Mouse (Mus musculus): Measurements from ENCODE around the gene Kcnk4. TPM values are rescaled to one million over a fixed set of nuclear protein-coding genes. Genes with fewer than 3 reads are reported as not detected.

The Kcnk4 gene
- total and polyA plus RNA-seq, 3 experiments = 0.05 TPM; not detected in 2

- no peaks in the 10 kb centered on the region for H3K27me3 ChIP-seq (ENCODE audit: insufficient read depth, low read length)
- H3K9me3 ChIP-seq (replicated peaks) = no peaks in the 10 kb centered on the region
- DNase-seq (ENCODE audit: low spot score) (no peak), ATAC-seq (ENCODE audit: extremely low read depth, insufficient number of reproducible peaks, low FRiP score, poor library complexity, severe bottlenecking) (no peak)
- H3K36me3 ChIP-seq (replicated peaks) = peaks cover 55% of the 10 kb centered on the region
- TF ChIP-seq TAL1 (conservative IDR thresholded peaks at IDR 0.05; ENCODE audit: low read depth, low read length) (no peak), CTCF (IDR thresholded peaks at IDR 0.05; ENCODE audit: low read depth, low read length) (no peak), GATA1 (IDR thresholded peaks at IDR 0.05; ENCODE audit: borderline replicate concordance, low read length) (no peak), GATA2 (IDR thresholded peaks at IDR 0.05; ENCODE audit: borderline replicate concordance, low read depth, low read length) (no peak), POLR2AphosphoS5 (IDR thresholded peaks at IDR 0.05; ENCODE audit: insufficient replicate concordance, low read depth, low read length) (no peak)
- no peak overlapping the region; the same call in 1 of the 2 replicates for H3K4me3 ChIP-seq (ENCODE audit: low read depth, low read length)
- H3K4me1 ChIP-seq (ENCODE audit: insufficient read depth, low read depth, low read length) = peaks cover 54% of the 10 kb centered on the region
Observed at GRCm38 (mm10) chr19:6943709-6944108, 9.4 kb upstream of the Kcnk4 start.

GRCm38 (mm10) chr19:6942764-6943163 lies 8.4 kb upstream of the Kcnk4 start:
- DNase-seq (ENCODE audit: low spot score) (no peak), ATAC-seq (ENCODE audit: extremely low read depth, insufficient number of reproducible peaks, low FRiP score, poor library complexity, severe bottlenecking) (no peak)
- TF ChIP-seq GATA1 (IDR thresholded peaks at IDR 0.05; ENCODE audit: borderline replicate concordance, low read length) (no peak), CTCF (IDR thresholded peaks at IDR 0.05; ENCODE audit: low read depth, low read length) (no peak), TAL1 (conservative IDR thresholded peaks at IDR 0.05; ENCODE audit: low read depth, low read length) (no peak), GATA2 (IDR thresholded peaks at IDR 0.05; ENCODE audit: borderline replicate concordance, low read depth, low read length) (no peak), POLR2AphosphoS5 (IDR thresholded peaks at IDR 0.05; ENCODE audit: insufficient replicate concordance, low read depth, low read length) (no peak)
- H3K9me3 ChIP-seq (replicated peaks) = no peaks in the 10 kb centered on the region
- H3K36me3 ChIP-seq (replicated peaks) = peaks cover 55% of the 10 kb centered on the region
- H3K27me3 ChIP-seq (ENCODE audit: insufficient read depth, low read length) = no peaks in the 10 kb centered on the region
- peak overlapping the region; percentile 84 for H3K4me3 ChIP-seq (ENCODE audit: low read depth, low read length)
- peaks cover 47% of the 10 kb centered on the region for H3K4me1 ChIP-seq (ENCODE audit: insufficient read depth, low read depth, low read length)

- peak; percentile 97 for DNase-seq (ENCODE audit: low spot score)
- ATAC-seq (ENCODE audit: extremely low read depth, insufficient number of reproducible peaks, low FRiP score, poor library complexity, severe bottlenecking) = peak; percentile 83
- Histone ChIP-seq H3K4me1 (ENCODE audit: insufficient read depth, low read depth, low read length) (peaks cover 44% of the 10 kb centered on the region), H3K4me3 (ENCODE audit: low read depth, low read length) (peak within 1 kb of the TSS; percentile 84), H3K36me3 (replicated peaks) (peaks cover 55% of the 10 kb centered on the region), H3K27me3 (ENCODE audit: insufficient read depth, low read length) (no peaks in the 10 kb centered on the region), H3K9me3 (replicated peaks) (no peaks in the 10 kb centered on the region)
- no peak for TF ChIP-seq TAL1 (conservative IDR thresholded peaks at IDR 0.05; ENCODE audit: low read depth, low read length)
- no peak for TF ChIP-seq GATA1 (IDR thresholded peaks at IDR 0.05; ENCODE audit: borderline replicate concordance, low read length)
- no peak for TF ChIP-seq CTCF (IDR thresholded peaks at IDR 0.05; ENCODE audit: low read depth, low read length)
- no peak for TF ChIP-seq GATA2 (IDR thresholded peaks at IDR 0.05; ENCODE audit: borderline replicate concordance, low read depth, low read length)
- no peak for TF ChIP-seq POLR2AphosphoS5 (IDR thresholded peaks at IDR 0.05; ENCODE audit: insufficient replicate concordance, low read depth, low read length)
Observed at GRCm38 (mm10) chr19:6942249-6942691, 8.0 kb upstream of the Kcnk4 start, which contains the start of gene Gpr137. TSS of gene Gpr137 (minus strand) at chr19:6942480.

GRCm38 (mm10) chr19:6941372-6942248 lies 7.3 kb upstream of the Kcnk4 start, which contains the start of gene Bad:
TSS of gene Bad (plus strand) at chr19:6941861.
- DNase-seq (ENCODE audit: low spot score) = peak; percentile 96
- no peaks in the 10 kb centered on the region for H3K9me3 ChIP-seq (replicated peaks)
- TF ChIP-seq GATA2 (IDR thresholded peaks at IDR 0.05; ENCODE audit: borderline replicate concordance, low read depth, low read length) = no peak
- no peak for TF ChIP-seq GATA1 (IDR thresholded peaks at IDR 0.05; ENCODE audit: borderline replicate concordance, low read length)
- TF ChIP-seq CTCF (IDR thresholded peaks at IDR 0.05; ENCODE audit: low read depth, low read length) = no peak
- no peak for TF ChIP-seq POLR2AphosphoS5 (IDR thresholded peaks at IDR 0.05; ENCODE audit: insufficient replicate concordance, low read depth, low read length)
- TF ChIP-seq TAL1 (conservative IDR thresholded peaks at IDR 0.05; ENCODE audit: low read depth, low read length) = no peak

GRCm38 (mm10) chr19:6940396-6941351 lies 6.4 kb upstream of the Kcnk4 start:
- Histone ChIP-seq H3K4me3 (ENCODE audit: low read depth, low read length) (peak overlapping the region; percentile 84), H3K4me1 (ENCODE audit: insufficient read depth, low read depth, low read length) (peaks cover 37% of the 10 kb centered on the region), H3K36me3 (replicated peaks) (peaks cover 39% of the 10 kb centered on the region), H3K9me3 (replicated peaks) (no peaks in the 10 kb centered on the region), H3K27me3 (ENCODE audit: insufficient read depth, low read length) (peaks cover 4% of the 10 kb centered on the region; the same call in 1 of the 2 replicates)
- no peak for TF ChIP-seq GATA2 (IDR thresholded peaks at IDR 0.05; ENCODE audit: borderline replicate concordance, low read depth, low read length)
- no peak for TF ChIP-seq TAL1 (conservative IDR thresholded peaks at IDR 0.05; ENCODE audit: low read depth, low read length)
- no peak for TF ChIP-seq GATA1 (IDR thresholded peaks at IDR 0.05; ENCODE audit: borderline replicate concordance, low read length)
- ATAC-seq (ENCODE audit: extremely low read depth, insufficient number of reproducible peaks, low FRiP score, poor library complexity, severe bottlenecking) (no peak), DNase-seq (ENCODE audit: low spot score) (peak; percentile 26)

More at GRCm38 (mm10) chr19:6941372-6942248, 7.3 kb upstream of the Kcnk4 start, which contains the start of gene Bad:
- ATAC-seq (ENCODE audit: extremely low read depth, insufficient number of reproducible peaks, low FRiP score, poor library complexity, severe bottlenecking) = peak; percentile 35; the same call in 1 of the 2 replicates
- Histone ChIP-seq H3K4me3 (ENCODE audit: low read depth, low read length) (peak within 1 kb of the TSS; percentile 84), H3K4me1 (ENCODE audit: insufficient read depth, low read depth, low read length) (peaks cover 44% of the 10 kb centered on the region), H3K27me3 (ENCODE audit: insufficient read depth, low read length) (no peaks in the 10 kb centered on the region), H3K36me3 (replicated peaks) (peaks cover 49% of the 10 kb centered on the region)
